Mouse (Mus musculus) myocyte (in vitro differentiated cells): ENCODE results near the gene Nkain2. TPM values are rescaled to one million over a fixed set of nuclear protein-coding genes. Genes with fewer than 3 reads are reported as not detected.

Experiments used
- H3K27me3 ChIP-seq: one replicate; pipeline ENCODE4 v1.6.1; 2011; ENCODE audit not compliant: control insufficient read depth, insufficient read depth, insufficient read length
- H3K36me3 ChIP-seq: one replicate; pipeline ENCODE4 v1.6.1; 2011; ENCODE audit not compliant: control insufficient read depth, insufficient read depth
- H3K4me2 ChIP-seq: one replicate; pipeline ENCODE4 v1.6.1; 2011; ENCODE audit warnings: low read depth, control low read depth
- H3K4me3 ChIP-seq: one replicate; pipeline ENCODE4 v1.5.1; 2011; ENCODE audit warnings: mild to moderate bottlenecking, control low read depth, moderate library complexity
- H3K79me2 ChIP-seq: one replicate; pipeline ENCODE4 v1.6.1; 2011; ENCODE audit not compliant: control insufficient read depth, insufficient read depth
- H3ac ChIP-seq: one replicate; pipeline ENCODE4 v1.6.1; 2011; ENCODE audit not compliant: control insufficient read depth, insufficient read length
- CEBPB ChIP-seq: IDR thresholded peaks from 2 replicates; pipeline ENCODE4 v1.6.1; 2011; ENCODE audit warnings: mild to moderate bottlenecking, moderate library complexity; ENCODE audit not compliant: poor library complexity, insufficient read depth, severe bottlenecking
- E2F4 ChIP-seq: IDR thresholded peaks from one replicate; pipeline ENCODE4 v1.6.1; 2011; ENCODE audit warnings: mild to moderate bottlenecking, control low read depth, moderate library complexity; ENCODE audit not compliant: insufficient read depth
- MAX ChIP-seq: IDR thresholded peaks from one replicate; pipeline ENCODE4 v1.6.1; 2011; ENCODE audit warnings: low read depth, mild to moderate bottlenecking, control low read depth
- MYOD1 ChIP-seq, 3 experiments: IDR thresholded peaks; one replicate each; pipeline ENCODE4 v1.6.1; 2011; ENCODE audit warnings: control low read depth in 2 of 3, low read depth in 2 of 3, mild to moderate bottlenecking in 2 of 3, moderate library complexity in 1 of 3; ENCODE audit not compliant: insufficient read length in 2 of 3, control insufficient read depth in 1 of 3
- MYOG ChIP-seq, 3 experiments: IDR thresholded peaks; one replicate each; pipeline ENCODE4 v1.6.1; 2011; ENCODE audit warnings: control low read depth in 2 of 3, low read depth in 2 of 3, mild to moderate bottlenecking in 2 of 3; ENCODE audit not compliant: insufficient read length in 2 of 3, control insufficient read depth in 1 of 3, insufficient read depth in 1 of 3
- POLR2A ChIP-seq: IDR thresholded peaks from one replicate; pipeline ENCODE4 v1.6.1; 2011; ENCODE audit warnings: low read depth, mild to moderate bottlenecking, control low read depth, moderate library complexity; ENCODE audit not compliant: insufficient read length
- POLR2AphosphoS2 ChIP-seq: IDR thresholded peaks from one replicate; pipeline ENCODE4 v1.6.1; 2011; ENCODE audit warnings: low read depth, control low read depth; ENCODE audit not compliant: insufficient read length
- REST ChIP-seq: IDR thresholded peaks from one replicate; pipeline ENCODE4 v1.6.1; 2011; ENCODE audit warnings: mild to moderate bottlenecking, control low read depth, moderate library complexity; ENCODE audit not compliant: insufficient read depth, insufficient read length
- SRF ChIP-seq: IDR thresholded peaks from one replicate; pipeline ENCODE4 v1.6.1; 2011; ENCODE audit warnings: low read depth; ENCODE audit not compliant: control insufficient read depth, insufficient read length
- TCF12 ChIP-seq: IDR thresholded peaks from one replicate; pipeline ENCODE4 v1.6.1; 2011; ENCODE audit warnings: mild to moderate bottlenecking, control low read depth; ENCODE audit not compliant: poor library complexity, insufficient read depth, severe bottlenecking
- TCF3 ChIP-seq: IDR thresholded peaks from one replicate; pipeline ENCODE4 v1.6.1; 2011; ENCODE audit warnings: low read depth, control low read depth; ENCODE audit not compliant: insufficient read length
- USF1 ChIP-seq: IDR thresholded peaks from one replicate; pipeline ENCODE4 v1.6.1; 2011; ENCODE audit warnings: low read depth, mild to moderate bottlenecking, control low read depth, moderate library complexity
- polyA plus RNA-seq: library from polyadenylated mRNA; unstranded; fragments of >200 nt; fragmentation: generic; extraction: Trizol; gene quantifications from one replicate; pipeline ENCODE4 v1.2.1, GENCODE M21; 2012; ENCODE audit warnings: missing spikeins

Nkain2 gene
- polyA plus RNA-seq, 1 experiment: 0.36 TPM

DNA sequence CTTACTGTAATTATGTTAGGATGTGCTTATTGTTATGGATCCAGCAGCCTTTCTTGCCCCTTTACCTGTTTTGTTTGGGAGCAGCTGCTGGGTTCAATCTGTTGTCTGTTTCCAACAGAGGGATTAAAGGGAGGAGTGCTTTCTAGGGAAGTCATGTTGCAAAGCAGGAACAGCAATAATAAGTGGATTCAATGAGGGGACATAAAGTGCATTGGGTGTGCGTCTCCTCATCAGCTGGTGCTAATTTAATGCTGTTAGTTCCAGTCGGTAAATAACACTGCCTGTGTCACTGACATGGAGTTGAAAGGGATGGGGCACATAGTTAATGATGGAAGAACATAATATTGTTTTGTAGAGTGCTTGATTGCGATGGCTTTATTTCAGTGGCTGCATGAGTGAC, 982.8 kb downstream of the Nkain2 start:
- Histone ChIP-seq H3K4me3 (no peak overlapping the region), H3K4me2 (no peak overlapping the region), H3ac (no peak overlapping the region), H3K27me3 (no peaks in the 10 kb centered on the region), H3K36me3 (no peaks in the 10 kb centered on the region), H3K79me2 (no peaks in the 10 kb centered on the region)
- no peak for TF ChIP-seq TCF3
- TF ChIP-seq REST: no peak
- TF ChIP-seq SRF: no peak
- no peak for TF ChIP-seq MYOG (IDR thresholded peaks at IDR 0.05; ENCODE audit: control insufficient read depth in 1 of 3, insufficient read depth in 1 of 3, insufficient read length in 2 of 3, low read depth in 2 of 3)
- TF ChIP-seq E2F4: no peak
- no peak for TF ChIP-seq MYOD1 (IDR thresholded peaks at IDR 0.05; ENCODE audit: control insufficient read depth in 1 of 3, insufficient read length in 2 of 3, low read depth in 2 of 3)
- no peak for TF ChIP-seq MAX
- no peak for TF ChIP-seq POLR2AphosphoS2
- TF ChIP-seq USF1: no peak
- no peak for TF ChIP-seq POLR2A
- no peak for TF ChIP-seq TCF12
- TF ChIP-seq CEBPB: no peak

DNA sequence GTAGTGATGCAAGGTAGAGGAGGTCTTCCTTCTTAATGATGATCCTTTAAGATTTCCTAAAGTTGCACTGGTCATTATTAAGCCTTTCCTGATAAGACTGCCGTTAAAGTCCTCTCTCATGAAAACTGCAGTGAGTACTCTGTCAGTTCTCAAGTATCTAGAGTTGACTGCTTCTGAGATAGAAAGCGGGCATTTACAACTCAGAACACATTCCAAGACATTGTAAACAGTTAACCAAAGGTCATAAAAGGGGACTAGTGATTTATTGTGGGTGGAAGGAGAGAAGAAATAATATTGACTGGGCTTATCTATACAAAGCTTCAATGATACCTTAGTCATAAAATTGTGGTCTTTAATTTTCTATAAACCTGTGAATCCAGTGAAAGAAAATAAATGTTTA, 990.8 kb downstream of the Nkain2 start:
- no peak overlapping the region for H3K4me2 ChIP-seq
- H3K4me3 ChIP-seq: no peak overlapping the region
- no peak overlapping the region for H3ac ChIP-seq
- no peak for TF ChIP-seq MYOG (IDR thresholded peaks at IDR 0.05; ENCODE audit: control insufficient read depth in 1 of 3, insufficient read depth in 1 of 3, insufficient read length in 2 of 3, low read depth in 2 of 3)
- no peak for TF ChIP-seq REST
- TF ChIP-seq CEBPB: no peak
- TF ChIP-seq POLR2AphosphoS2: no peak
- TF ChIP-seq MAX: no peak
- no peak for TF ChIP-seq USF1
- TF ChIP-seq SRF: no peak
- TF ChIP-seq MYOD1 (IDR thresholded peaks at IDR 0.05; ENCODE audit: control insufficient read depth in 1 of 3, insufficient read length in 2 of 3, low read depth in 2 of 3): no peak
- TF ChIP-seq TCF3: no peak
- TF ChIP-seq TCF12: no peak
- no peak for TF ChIP-seq POLR2A
- H3K27me3 ChIP-seq: no peaks in the 10 kb centered on the region
- no peaks in the 10 kb centered on the region for H3K36me3 ChIP-seq
- no peaks in the 10 kb centered on the region for H3K79me2 ChIP-seq

DNA sequence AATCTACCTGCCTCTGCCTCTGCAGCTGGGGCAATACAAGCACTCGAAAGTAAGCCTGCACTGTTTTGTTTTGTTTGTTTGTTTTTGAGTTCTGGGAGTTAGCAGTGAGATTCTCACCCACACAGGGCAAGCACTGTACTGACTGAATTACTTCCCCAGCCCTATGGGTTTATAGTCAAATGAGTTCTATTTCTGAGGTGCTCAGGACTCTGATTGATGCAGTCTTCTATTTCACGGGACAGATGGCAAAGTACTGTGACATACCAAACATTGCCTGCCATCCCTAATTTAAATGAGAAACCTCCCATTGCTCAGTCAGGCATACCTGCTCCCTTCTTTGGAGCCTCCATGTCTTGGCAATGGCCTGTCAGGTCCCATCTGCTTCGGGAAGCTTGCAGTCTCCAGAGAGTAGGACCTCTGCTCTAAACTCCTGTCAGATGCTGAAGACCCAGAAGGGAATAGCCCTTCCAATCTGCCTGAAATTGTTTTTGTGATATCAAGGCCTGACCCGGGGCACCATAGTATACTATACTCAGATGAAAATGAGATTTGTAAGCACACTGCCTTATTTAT, 1016.9 kb downstream of the Nkain2 start:
- no peak overlapping the region for H3K4me2 ChIP-seq
- no peak overlapping the region for H3ac ChIP-seq
- no peaks in the 10 kb centered on the region for H3K79me2 ChIP-seq
- no peaks in the 10 kb centered on the region for H3K27me3 ChIP-seq
- no peak overlapping the region for H3K4me3 ChIP-seq
- TF ChIP-seq USF1: no peak
- TF ChIP-seq MAX: no peak
- TF ChIP-seq TCF12: no peak
- no peak for TF ChIP-seq REST
- TF ChIP-seq E2F4: no peak
- TF ChIP-seq MYOD1 (IDR thresholded peaks at IDR 0.05; ENCODE audit: control insufficient read depth in 1 of 3, insufficient read length in 2 of 3, low read depth in 2 of 3): no peak
- no peak for TF ChIP-seq TCF3
- H3K36me3 ChIP-seq: no peaks in the 10 kb centered on the region

- no peak overlapping the region for H3K4me3 ChIP-seq
- no peaks in the 10 kb centered on the region for H3K36me3 ChIP-seq
- H3K4me2 ChIP-seq: no peak overlapping the region
- TF ChIP-seq E2F4 (no peak), MYOD1 (IDR thresholded peaks at IDR 0.05; ENCODE audit: control insufficient read depth in 1 of 3, insufficient read length in 2 of 3, low read depth in 2 of 3) (no peak), MYOG (IDR thresholded peaks at IDR 0.05; ENCODE audit: control insufficient read depth in 1 of 3, insufficient read depth in 1 of 3, insufficient read length in 2 of 3, low read depth in 2 of 3) (no peak), MAX (no peak), TCF12 (no peak), POLR2A (no peak), TCF3 (no peak), POLR2AphosphoS2 (no peak), USF1 (no peak), SRF (no peak), CEBPB (no peak), REST (no peak)
- no peaks in the 10 kb centered on the region for H3K27me3 ChIP-seq
- H3K79me2 ChIP-seq: no peaks in the 10 kb centered on the region
- H3ac ChIP-seq: no peak overlapping the region
Measured at GRCm38 (mm10) chr10:31868275-31868674, 1022.0 kb downstream of the Nkain2 start.

GRCm38 (mm10) chr10:31827041-31827440, 1063.2 kb downstream of the Nkain2 start:
- TF ChIP-seq POLR2A: no peak
- no peak for TF ChIP-seq REST
- no peak for TF ChIP-seq USF1
- no peak for TF ChIP-seq MAX
- TF ChIP-seq MYOG (IDR thresholded peaks at IDR 0.05; ENCODE audit: control insufficient read depth in 1 of 3, insufficient read depth in 1 of 3, insufficient read length in 2 of 3, low read depth in 2 of 3): no peak
- no peak for TF ChIP-seq SRF
- no peak for TF ChIP-seq E2F4
- TF ChIP-seq MYOD1 (IDR thresholded peaks at IDR 0.05; ENCODE audit: control insufficient read depth in 1 of 3, insufficient read length in 2 of 3, low read depth in 2 of 3): no peak
- no peak for TF ChIP-seq TCF12
- no peak for TF ChIP-seq CEBPB
- TF ChIP-seq TCF3: no peak
- TF ChIP-seq POLR2AphosphoS2: no peak
- Histone ChIP-seq H3K36me3 (no peaks in the 10 kb centered on the region), H3K4me3 (no peak overlapping the region), H3ac (no peak overlapping the region), H3K27me3 (no peaks in the 10 kb centered on the region), H3K79me2 (no peaks in the 10 kb centered on the region), H3K4me2 (no peak overlapping the region)
